Mouse (Mus musculus) ES-Bruce4 (cell line): Measurements from ENCODE around the gene Prmt7. TPM values are rescaled to one million over a fixed set of nuclear protein-coding genes. Genes with fewer than 3 reads are reported as not detected.
A peak's percentile ranks its signal among the peaks of the same experiment; 100 is the strongest.

Source experiments
- H3K27ac ChIP-seq: 2 replicates; pipeline ENCODE4 v1.5.1; 2012; ENCODE audit warnings: low read length, inconsistent platforms; ENCODE audit not compliant: insufficient read depth
- H3K27me3 ChIP-seq: 2 replicates; pipeline ENCODE4 v1.6.1; 2012; ENCODE audit warnings: mild to moderate bottlenecking, low read length, inconsistent platforms; ENCODE audit not compliant: control insufficient read depth, poor library complexity, insufficient read depth, severe bottlenecking
- H3K36me3 ChIP-seq: 2 replicates; pipeline ENCODE4 v1.6.1; 2012; ENCODE audit warnings: inconsistent platforms, mild to moderate bottlenecking, low read length, moderate library complexity; ENCODE audit not compliant: control insufficient read depth, poor library complexity, insufficient read depth, severe bottlenecking
- H3K4me1 ChIP-seq: one replicate; pipeline ENCODE4 v1.8.1; 2011; ENCODE audit warnings: low read length; ENCODE audit not compliant: control insufficient read depth, insufficient read depth
- H3K4me3 ChIP-seq: 2 replicates; pipeline ENCODE4 v1.5.1; 2011; ENCODE audit warnings: low read depth, mild to moderate bottlenecking, low read length
- H3K9ac ChIP-seq: 2 replicates; pipeline ENCODE4 v1.6.1; 2012; ENCODE audit warnings: low read depth, mild to moderate bottlenecking, inconsistent platforms; ENCODE audit not compliant: poor library complexity, severe bottlenecking
- H3K9me3 ChIP-seq: replicated peaks from 2 replicates; pipeline ENCODE4 v1.6.1; 2012; ENCODE audit warnings: mild to moderate bottlenecking, low read length, inconsistent platforms; ENCODE audit not compliant: control insufficient read depth, poor library complexity, insufficient read depth, severe bottlenecking
- CTCF ChIP-seq: IDR thresholded peaks from one replicate; pipeline ENCODE4 v1.8.1; 2011; ENCODE audit warnings: low read depth, low read length
- EP300 ChIP-seq: IDR thresholded peaks from 2 replicates; pipeline ENCODE4 v1.6.1; 2011; ENCODE audit warnings: low read depth, low read length; ENCODE audit not compliant: insufficient read depth
- POLR2A ChIP-seq: IDR thresholded peaks from one replicate; pipeline ENCODE4 v1.8.1; 2011; ENCODE audit warnings: low read length; ENCODE audit not compliant: insufficient read depth
- polyA plus RNA-seq: library from polyadenylated mRNA; stranded (reverse); fragments of >200 nt; gene quantifications from 2 replicates; pipeline ENCODE4 v1.2.4, GENCODE M21; 2011; ENCODE audit warnings: low read depth; ENCODE audit not compliant: missing spikeins, insufficient read depth, insufficient read length

Prmt7 gene
- polyA plus RNA-seq, 1 experiment = 107 TPM

DNA sequence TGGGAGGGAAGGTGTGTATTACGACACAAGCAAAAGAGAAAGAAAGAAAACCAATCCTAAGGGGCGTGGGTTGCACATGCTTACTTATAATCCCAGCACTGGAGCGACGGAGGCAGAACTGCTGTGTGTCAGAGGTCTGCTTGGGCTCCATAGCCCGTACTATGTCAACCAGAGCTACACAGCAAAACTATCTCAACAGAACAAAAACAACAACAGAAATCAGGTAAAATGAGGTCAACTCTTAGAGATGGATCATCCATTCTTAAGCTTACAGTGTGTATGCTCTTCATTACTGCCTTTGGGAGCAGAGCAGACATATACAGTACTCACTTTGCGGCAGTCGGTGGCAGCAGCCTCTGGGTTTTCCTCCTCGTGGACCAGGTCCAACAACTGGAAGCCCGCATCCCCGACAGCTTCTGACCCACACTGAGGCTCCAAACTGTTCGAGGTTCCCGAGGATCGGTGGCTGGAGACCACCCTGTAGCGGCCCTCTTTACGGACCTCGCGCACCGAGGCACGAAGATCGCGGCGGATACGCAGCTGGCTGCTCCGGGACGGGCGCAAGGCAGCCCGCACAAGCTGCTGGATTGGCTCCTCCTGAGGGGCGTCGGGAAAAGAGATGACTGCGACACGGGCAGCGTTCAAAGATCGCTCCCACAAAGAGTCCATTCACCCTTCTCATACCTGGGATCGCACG is 553 bp upstream of the Prmt7 start:
- Histone ChIP-seq H3K9me3 (no peaks in the 10 kb centered on the region), H3K9ac (peak overlapping the region; percentile 93), H3K27ac (0 out of 2 replicates have a peak overlapping the region, but pooled peaks have one; percentile 1), H3K4me1 (no peaks in the 10 kb centered on the region), H3K27me3 (no peaks in the 10 kb centered on the region), H3K36me3 (peaks cover 49% of the 10 kb centered on the region), H3K4me3 (peak overlapping the region; percentile 90)
- no peak for TF ChIP-seq POLR2A
- no peak for TF ChIP-seq EP300
- TF ChIP-seq CTCF = no peak

DNA sequence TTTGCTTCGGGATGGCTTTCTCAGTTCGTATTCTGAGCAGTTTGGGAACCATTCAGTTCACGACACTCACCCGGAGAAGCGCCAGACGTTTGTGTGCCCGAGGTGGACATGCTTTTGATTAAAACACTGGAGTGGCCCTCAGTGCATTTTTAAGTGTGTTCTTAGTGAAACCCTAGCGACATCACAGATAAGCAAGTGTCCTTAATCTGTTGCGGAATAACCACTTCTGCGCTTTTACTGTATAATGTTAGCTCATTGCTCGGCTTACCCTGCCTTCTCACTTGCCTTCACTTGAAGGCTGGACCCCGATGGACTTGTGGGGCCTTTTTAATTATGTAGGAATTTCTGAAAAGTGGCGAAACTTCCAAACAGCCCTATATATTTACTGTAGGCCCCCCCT is 685 bp downstream of the Prmt7 start:
- Histone ChIP-seq H3K9ac (peak overlapping the region; percentile 93), H3K27me3 (no peaks in the 10 kb centered on the region), H3K4me1 (no peaks in the 10 kb centered on the region), H3K9me3 (no peaks in the 10 kb centered on the region), H3K4me3 (peak overlapping the region; percentile 90), H3K27ac (no peak overlapping the region), H3K36me3 (peaks cover 51% of the 10 kb centered on the region)
- no peak for TF ChIP-seq CTCF
- no peak for TF ChIP-seq POLR2A
- no peak for TF ChIP-seq EP300

DNA sequence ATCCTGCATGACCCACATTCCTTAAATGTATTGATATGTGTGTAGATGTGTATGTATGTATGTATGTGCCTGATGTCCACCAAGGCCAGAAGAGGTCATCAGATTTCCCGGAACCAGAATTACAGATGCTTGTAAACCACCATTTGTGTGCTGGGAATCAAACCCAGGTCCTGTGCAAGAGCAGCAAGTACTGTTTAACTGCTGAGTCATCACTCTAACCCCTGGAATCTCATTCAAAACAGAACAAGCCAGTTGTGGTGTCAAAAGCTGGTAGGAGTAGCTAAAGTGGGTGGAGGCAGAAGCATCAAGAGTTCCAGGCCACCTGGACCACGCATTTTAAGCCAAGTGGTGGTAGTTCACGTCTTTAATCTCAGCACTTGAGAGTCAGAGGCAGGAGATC is 3.2 kb downstream of the Prmt7 start:
- peak overlapping the region; percentile 53; the same call in 1 of the 2 replicates for H3K27ac ChIP-seq
- no peak overlapping the region for H3K4me3 ChIP-seq
- peaks cover 62% of the 10 kb centered on the region for H3K36me3 ChIP-seq
- no peaks in the 10 kb centered on the region for H3K27me3 ChIP-seq
- H3K4me1 ChIP-seq = no peaks in the 10 kb centered on the region
- H3K9me3 ChIP-seq = no peaks in the 10 kb centered on the region
- TF ChIP-seq POLR2A (no peak), CTCF (no peak), EP300 (no peak)
- H3K9ac ChIP-seq = no peak overlapping the region

DNA sequence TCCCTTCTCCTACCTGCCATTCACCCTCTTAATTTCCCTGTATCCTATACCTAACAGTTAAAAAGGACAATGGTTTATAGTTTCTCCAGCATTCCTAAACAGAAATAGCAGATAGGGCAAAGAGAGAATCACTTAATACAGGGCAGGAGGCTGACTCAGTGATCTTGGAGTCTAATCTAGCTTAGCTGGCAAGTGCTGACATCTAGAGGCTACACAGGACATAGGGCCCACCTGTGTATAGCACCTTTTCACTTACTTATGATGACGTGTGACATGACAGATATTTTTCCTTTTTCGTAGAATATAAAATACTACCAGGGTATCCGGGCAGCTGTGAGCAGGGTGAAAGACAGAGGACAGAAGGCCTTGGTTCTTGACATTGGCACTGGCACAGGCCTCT is 8.9 kb downstream of the Prmt7 start:
- TF ChIP-seq CTCF = no peak
- no peak for TF ChIP-seq POLR2A
- no peak for TF ChIP-seq EP300
- Histone ChIP-seq H3K4me3 (no peak overlapping the region), H3K9me3 (no peaks in the 10 kb centered on the region), H3K36me3 (peaks cover 89% of the 10 kb centered on the region), H3K4me1 (no peaks in the 10 kb centered on the region), H3K27me3 (no peaks in the 10 kb centered on the region), H3K27ac (no peak overlapping the region), H3K9ac (no peak overlapping the region)

DNA sequence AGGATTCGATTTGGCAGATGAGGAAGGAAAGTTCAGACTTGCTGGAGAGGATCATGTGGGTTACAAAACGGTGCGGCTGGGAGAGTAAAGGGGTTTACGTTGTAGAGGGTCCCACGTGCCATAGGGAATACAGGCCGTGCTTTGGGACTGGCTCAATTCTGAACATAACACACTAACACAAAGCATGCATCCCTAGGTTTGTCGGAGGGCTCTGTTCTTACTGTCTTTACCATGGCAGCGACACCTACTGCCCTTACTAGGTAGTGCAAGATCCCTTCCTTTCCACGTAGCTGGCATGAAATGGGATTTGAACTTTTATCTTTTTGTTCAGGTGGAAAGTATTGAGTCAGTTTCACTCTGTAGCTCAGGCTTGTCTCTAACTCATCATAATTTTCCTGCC is 15.9 kb downstream of the Prmt7 start:
- no peaks in the 10 kb centered on the region for H3K4me1 ChIP-seq
- no peak overlapping the region for H3K4me3 ChIP-seq
- H3K27me3 ChIP-seq = no peaks in the 10 kb centered on the region
- TF ChIP-seq CTCF = peak; percentile 23
- TF ChIP-seq POLR2A = no peak
- TF ChIP-seq EP300 = no peak
- H3K36me3 ChIP-seq = peaks cover 80% of the 10 kb centered on the region
- H3K9ac ChIP-seq = no peak overlapping the region
- no peaks in the 10 kb centered on the region for H3K9me3 ChIP-seq
- H3K27ac ChIP-seq = no peak overlapping the region

DNA sequence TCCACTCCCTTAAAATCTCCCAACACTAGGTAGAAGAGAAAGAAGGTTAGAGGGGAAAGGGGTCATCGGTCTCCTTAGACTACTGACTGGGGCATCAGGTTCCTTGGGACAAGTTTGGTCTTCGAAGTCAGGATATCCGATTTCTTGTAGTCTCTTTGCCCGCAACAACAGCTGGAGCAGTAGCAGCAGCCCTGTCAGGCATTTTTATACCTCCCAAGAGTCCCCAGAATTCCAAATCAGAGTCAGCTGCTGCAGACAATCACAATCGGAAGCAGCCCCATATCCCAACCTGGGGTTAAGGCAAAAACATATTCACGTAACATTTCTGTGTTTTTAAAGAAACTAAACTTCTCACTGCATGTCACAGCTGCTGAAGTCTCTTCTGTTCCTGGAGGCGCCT is 20.8 kb downstream of the Prmt7 start:
- Histone ChIP-seq H3K9me3 (no peaks in the 10 kb centered on the region), H3K4me1 (no peaks in the 10 kb centered on the region), H3K27me3 (no peaks in the 10 kb centered on the region), H3K9ac (no peak overlapping the region), H3K36me3 (peaks cover 85% of the 10 kb centered on the region), H3K27ac (no peak overlapping the region), H3K4me3 (no peak overlapping the region)
- no peak for TF ChIP-seq CTCF
- TF ChIP-seq EP300 = no peak
- no peak for TF ChIP-seq POLR2A
